Mouse (Mus musculus): ENCODE results near the gene Chodl.

The Chodl gene

GRCm38 (mm10) chr16:78930382-78931286 is at the start of gene Chodl:
Chodl (plus strand) TSS chr16:78930948.
- peak; percentile 14 for DNase-seq (ENCODE audit: low read depth, low spot score)

DNA sequence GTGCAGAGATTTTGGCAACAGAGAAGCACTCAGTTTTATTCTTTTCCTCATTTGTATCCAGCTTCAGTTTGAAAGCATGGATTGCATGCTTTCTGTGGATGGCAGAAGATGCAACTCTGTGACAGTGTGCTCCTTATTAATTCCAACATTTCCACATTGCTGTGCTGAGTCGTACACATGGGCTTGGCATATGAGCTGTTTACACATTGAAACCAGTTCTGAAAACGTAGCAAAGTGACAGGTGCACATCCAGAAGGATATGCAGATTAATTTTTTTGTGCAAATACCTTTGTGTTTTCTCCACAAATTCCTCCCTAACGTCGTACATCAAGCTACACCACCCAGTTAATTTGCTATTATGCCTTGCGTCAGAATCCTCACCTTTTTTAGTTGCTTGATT is 8.1 kb upstream of the Chodl start:
- no peak for DNase-seq (ENCODE audit: low read depth, low spot score)

DNA sequence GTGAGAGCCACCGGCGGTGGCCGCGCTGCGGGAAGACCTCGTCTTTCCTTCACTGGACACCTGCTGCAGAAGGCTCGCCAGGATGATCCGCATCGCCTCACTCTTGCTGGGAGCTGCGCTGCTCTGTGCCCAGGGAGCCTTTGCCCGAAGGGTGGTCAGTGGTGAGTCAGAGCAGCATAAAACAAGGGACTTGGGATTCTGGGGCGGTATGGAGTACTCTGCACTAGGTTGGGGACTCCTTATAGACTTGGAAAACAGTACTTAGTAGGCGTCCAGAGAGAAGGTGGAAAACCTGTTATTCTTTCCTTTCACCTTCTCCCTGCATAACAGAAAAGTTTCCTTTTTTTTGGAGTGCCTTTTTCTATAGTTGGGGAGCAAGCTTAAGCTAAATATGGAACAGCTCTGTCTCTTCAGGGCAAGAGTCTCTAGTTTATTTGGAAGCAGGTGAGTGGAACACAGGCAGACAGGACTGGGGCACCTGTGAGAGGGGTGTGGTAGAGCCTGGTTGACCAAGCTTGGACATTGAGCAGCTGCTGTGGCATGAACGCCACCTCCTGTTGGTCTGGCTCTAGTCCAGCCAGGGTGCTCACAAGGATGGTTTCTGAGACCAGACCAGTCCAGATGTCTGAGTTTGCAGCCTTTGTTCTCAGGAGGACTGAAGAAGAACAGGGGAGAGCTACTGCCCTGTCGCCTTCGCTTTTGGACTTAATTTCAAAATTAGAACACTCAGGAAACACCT is 708 bp downstream of the Chodl start:
- DNase-seq (ENCODE audit: low read depth, low spot score) = no peak

GRCm38 (mm10) chr16:78934298-78934697 is 3.5 kb downstream of the Chodl start:
- no peak for DNase-seq (ENCODE audit: low read depth, low spot score)

DNA sequence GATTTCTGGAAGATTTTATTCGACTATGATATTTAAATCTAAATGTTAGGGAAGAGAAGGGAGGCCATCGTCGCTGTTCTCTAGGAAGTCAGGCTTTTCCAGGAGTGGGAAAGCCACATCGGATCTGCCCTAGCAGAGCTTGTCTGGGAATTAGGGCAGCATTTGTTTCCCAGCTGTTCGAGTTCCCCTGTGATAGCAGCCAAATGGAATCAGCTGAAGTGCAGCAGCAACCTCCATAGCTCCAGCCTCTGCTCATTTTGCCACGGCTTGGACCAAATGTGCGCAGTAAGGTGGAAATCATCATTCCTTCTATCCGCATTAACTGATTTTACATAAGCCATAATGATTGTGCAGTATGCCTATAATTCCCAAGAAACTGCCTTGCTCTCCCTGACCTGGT is 7.0 kb downstream of the Chodl start:
- DNase-seq (ENCODE audit: low read depth, low spot score) = no peak

- DNase-seq (ENCODE audit: low read depth, low spot score) = no peak
Observed at GRCm38 (mm10) chr16:78950359-78950758, 19.6 kb downstream of the Chodl start.

GRCm38 (mm10) chr16:78957434-78957833 is 26.7 kb downstream of the Chodl start:
- DNase-seq (ENCODE audit: low read depth, low spot score) = no peak

- peak; percentile 24 for DNase-seq (ENCODE audit: low read depth, low spot score)
Observed at GRCm38 (mm10) chr16:78969091-78969731, 38.5 kb downstream of the Chodl start.

DNA sequence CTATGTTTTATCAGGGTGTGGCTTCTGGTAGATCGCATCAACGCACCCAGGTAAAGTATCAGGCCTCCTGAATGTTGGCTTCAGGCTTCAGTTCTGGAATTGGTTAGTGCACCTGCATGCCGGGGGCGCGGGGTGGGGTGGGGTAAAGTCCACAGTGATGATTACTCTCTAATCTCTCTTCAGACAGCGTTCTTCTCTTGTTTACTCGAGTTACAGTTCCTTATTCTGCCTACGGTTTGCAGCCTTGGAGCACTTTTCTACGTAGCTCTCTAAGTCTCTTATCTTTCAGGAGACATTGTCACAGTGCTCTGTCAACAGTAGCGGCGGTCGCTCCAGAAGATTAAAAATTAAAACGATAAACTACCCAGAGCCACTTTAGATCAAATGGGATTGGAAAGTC is 43.4 kb downstream of the Chodl start:
- DNase-seq (ENCODE audit: low read depth, low spot score) = no peak

DNA sequence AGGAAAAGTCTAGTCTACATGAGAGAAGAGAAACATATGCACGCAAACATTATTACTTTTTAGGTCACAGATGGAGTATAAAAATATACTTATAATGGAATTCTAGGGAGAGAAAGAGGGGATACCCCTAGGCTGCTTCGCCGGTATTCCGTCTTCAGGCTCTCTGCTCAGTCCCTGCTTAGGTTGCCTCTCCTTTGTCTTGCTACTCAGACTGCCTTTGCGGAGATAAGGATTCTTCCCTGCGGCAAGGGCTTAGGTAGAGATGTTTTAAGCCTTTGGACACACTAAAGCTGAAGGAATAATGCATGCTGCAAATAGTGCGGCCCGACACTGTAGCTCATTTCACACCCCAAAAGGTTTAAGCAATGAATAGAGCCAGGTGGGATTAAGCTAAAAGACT is 45.6 kb downstream of the Chodl start:
- DNase-seq (ENCODE audit: low read depth, low spot score) = no peak
